Mouse (Mus musculus) c-Kit-positive CD71-positive TER-119-positive erythroid progenitor cells, embryonic 14.5 days (primary cell): ENCODE results near the gene Fam184a.

Experiments used
- DNase-seq: peaks from one replicate; pipeline ENCODE4 v3.0.0-alpha.2; 2013; ENCODE audit warnings: low spot score

Fam184a gene

DNA sequence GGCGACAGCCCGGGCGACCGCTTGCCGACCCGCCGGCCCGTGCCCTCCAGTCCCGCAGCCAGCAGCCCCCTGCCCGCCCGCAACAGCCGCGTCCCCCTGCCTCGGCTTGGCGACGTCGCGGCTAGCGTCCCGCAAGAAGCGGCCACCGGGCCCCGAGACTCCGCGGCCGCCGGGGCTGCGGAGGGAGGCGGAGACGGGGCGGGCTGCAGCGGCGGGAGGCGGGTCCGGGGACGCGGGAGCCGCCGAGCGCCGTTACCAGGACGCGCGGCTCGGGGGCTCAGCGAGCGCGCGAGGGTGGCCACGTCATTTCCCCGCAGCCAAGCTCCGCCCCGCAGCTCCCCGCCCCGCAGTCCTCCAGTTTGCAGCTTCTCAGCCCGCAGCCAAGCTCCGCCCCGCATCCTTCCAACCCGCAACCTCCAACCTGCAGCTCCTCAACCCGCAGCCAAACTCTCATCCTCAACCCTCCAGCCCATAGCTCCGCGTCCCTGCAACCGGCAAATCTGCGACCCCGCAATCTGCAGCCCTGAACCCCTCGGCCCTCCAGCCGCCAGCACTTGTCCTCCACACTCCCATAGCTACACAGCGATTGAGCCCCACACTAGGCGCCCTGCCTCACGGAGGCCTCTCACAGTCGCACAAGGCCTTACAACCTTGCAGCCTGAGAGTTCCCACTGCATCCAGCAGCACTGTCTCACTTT, at the start of gene Fam184a:
Gene Fam184a (minus strand): TSS at position 169 of the 698 bp plus-strand sequence.
- no peak for DNase-seq

DNA sequence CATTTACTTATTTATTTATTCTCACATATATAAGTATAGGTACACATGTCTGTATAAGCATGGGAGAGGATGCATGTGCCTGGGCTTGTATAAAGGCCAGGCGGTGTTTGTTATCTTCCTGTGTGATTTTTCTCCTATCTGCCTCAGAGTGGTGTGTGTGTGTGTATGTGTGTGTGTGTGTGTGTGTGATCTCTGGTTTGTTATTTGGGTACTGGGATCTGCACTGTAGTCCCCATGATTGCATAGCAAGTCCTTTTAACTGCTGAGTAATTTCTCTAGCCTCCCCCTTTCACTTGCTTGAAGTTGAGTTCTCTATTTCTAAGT, 45.3 kb upstream of the Fam184a start:
- no peak for DNase-seq

GRCm38 (mm10) chr10:53795567-53796257, 44.8 kb upstream of the Fam184a start:
- no peak for DNase-seq

GRCm38 (mm10) chr10:53791281-53791680, 40.4 kb upstream of the Fam184a start:
- DNase-seq = no peak

GRCm38 (mm10) chr10:53776591-53776990, 25.7 kb upstream of the Fam184a start:
- DNase-seq = no peak

DNA sequence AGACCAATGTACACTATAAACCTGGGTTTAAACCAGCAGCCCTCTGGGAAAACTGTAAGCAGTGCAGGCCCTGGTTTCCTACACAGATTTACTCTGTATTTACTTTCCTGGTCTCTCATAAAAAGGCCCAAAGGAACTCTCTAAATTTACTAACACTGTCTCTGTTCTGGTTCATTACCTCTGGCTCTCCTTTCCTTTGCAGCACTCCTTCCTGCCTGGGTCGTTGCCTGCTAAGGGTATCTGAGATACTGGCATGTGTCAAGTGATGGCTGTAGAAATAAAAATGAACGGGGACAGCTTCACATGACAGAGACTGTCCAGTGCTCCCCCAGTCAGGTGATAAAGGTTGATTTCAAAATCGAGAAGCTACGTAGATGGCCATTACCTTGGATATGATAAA, 21.8 kb upstream of the Fam184a start:
- DNase-seq = no peak

- DNase-seq = no peak
These were observed 20.6 kb upstream of the Fam184a start for GRCm38 (mm10) chr10:53771480-53771879.

DNA sequence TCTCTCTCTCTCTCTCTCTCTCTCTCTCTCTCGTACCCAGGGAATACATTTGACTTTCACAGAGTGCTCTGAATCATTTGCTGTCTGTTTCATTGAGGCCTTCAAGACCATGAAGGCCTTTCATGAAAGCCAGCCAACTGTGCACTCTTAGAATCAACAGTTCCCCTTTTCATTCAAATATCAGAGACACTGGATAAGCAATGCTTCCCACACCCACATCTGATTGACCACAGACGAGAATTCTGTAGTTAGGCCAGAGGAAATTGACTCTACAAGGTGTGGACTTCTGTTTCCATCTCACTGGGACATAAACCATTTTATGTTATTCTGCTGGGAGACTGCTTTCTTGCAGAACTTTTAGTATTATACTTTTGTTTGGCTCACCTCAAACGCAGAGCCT, 17.8 kb upstream of the Fam184a start:
- DNase-seq = no peak

- DNase-seq = no peak
These were observed 14.5 kb upstream of the Fam184a start for GRCm38 (mm10) chr10:53765471-53765870.

DNA sequence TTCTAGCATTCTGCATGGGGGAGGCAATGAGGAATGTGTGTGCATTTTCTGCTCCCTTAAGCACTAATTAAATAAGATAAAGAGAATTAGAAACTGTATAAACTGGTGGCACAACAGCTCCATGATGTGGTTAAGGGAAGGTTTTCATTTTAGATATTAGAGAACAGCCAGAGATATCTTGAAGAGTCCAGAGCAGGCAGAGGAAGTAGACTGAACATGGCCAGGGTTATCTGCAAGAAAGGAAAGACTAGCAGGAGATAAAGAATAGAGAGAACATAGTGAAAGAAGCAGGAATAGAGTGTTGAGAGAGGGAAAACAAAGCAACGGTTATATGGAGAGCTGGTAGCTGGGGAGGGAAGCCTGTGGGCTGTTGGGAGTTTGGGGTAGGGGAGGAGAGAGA, 1.8 kb upstream of the Fam184a start:
- DNase-seq = no peak

- no peak for DNase-seq
These were observed 508 bp downstream of the Fam184a start for GRCm38 (mm10) chr10:53750275-53750954.

- no peak for DNase-seq
These were observed 4.9 kb downstream of the Fam184a start for GRCm38 (mm10) chr10:53746039-53746438.

DNA sequence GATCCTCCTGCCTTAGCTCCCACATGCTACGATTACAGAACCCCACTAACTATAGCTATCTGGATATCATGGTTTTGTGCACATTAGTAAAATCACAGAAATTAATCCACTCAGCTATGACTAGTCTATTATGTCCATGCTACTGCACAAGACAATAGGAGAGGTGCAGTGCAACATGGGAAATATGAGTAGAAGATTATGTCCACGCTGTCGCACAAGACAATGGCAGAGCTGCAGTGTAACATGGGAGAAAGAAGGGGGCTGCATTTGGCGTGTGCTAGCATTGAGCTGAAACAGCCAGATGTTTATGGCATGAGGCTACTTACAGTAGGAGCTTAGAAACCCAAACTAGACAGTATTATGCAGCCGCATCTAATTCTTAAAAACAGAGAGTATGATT, 8.0 kb downstream of the Fam184a start:
- no peak for DNase-seq

DNA sequence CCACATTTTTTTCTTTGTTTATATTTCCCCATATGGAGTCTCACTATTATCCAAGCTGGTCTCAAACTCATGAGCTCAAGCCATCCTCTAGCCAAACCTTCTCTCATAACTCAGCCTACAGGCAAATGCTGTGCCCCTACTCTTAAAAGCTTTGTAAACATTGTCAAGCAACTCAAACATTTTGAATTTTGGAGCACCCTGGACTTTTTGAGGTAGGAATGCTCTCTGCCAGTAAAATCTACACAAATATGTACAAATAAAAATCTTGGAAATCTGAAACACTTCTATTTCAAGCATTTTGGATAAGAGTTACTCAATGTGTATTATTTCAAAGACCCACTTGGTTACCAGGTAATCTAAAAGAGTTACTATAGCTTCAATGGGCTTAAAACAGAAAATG, 10.9 kb downstream of the Fam184a start:
- no peak for DNase-seq

GRCm38 (mm10) chr10:53738842-53739241, 12.1 kb downstream of the Fam184a start:
- no peak for DNase-seq

DNA sequence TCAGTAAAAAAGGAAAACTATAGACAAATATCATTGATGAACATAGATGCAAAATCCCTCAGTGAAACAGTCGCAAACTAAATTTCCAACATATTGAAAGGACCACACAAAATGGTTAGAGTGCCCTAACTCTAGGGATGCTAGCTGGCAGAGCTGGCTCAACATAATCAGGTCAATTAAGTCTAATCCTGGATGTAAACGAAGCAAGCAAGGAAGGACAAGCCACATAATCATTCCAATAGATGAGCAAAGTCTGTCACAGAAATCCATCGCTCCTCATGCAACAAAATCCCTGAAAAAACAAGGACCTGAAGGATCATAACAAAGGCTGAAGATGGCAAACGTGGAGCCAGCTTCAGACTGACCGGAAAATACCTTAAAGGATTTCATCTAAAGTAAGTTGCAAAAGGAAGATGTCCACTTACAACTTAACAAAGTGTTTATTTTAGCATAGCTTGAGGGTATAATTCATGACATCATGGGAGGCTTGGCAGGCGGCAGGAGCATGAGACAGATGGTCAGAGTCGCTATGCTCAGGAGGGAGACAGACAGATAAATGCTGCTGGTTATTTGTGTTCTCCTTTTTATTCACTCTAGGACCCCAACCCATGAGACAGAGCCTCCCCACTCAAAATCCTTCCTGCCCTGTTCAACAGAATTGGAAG, 15.6 kb downstream of the Fam184a start:
- no peak for DNase-seq

DNA sequence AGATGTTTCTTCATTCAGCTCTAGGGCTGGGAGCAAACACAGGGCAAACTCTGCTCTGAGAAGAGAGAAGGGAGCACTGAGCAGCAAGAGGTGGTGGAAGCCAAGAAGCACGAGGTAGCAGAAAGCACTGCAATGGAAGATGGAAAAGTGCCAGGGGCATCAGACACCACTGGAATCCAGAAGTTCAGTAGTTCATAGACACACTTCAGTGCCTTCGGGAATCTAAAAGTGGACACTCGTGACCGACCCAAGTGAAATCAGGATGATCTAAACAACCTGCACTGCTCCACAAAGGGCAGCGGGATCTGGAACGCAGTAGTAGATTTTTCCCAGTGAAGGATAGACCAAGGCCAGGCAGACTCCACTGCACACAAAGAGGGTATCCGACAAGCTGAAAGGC, 18.6 kb downstream of the Fam184a start:
- no peak for DNase-seq

- no peak for DNase-seq
These were observed 22.0 kb downstream of the Fam184a start for GRCm38 (mm10) chr10:53728883-53729282.

DNA sequence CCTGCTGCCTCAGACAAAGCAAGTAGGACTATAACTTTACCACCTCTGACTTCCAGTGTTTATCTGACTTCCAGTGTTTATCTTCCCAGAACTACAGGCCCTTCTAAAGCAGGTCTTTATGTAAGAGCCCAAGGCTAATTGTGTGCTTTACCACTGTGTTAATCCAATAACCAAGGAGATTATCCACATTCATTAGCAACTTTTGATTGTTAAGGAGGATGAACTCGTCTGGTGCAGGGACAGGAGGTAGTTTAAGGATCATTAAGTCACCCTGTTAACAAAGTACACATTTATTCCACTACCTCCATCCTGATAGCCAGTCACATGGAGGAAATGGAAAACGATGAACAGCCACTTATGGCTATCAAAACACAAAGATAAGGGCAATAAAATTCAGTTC, 25.6 kb downstream of the Fam184a start:
- DNase-seq = no peak

- DNase-seq = no peak
These were observed 46.4 kb downstream of the Fam184a start for GRCm38 (mm10) chr10:53704516-53704915.

DNA sequence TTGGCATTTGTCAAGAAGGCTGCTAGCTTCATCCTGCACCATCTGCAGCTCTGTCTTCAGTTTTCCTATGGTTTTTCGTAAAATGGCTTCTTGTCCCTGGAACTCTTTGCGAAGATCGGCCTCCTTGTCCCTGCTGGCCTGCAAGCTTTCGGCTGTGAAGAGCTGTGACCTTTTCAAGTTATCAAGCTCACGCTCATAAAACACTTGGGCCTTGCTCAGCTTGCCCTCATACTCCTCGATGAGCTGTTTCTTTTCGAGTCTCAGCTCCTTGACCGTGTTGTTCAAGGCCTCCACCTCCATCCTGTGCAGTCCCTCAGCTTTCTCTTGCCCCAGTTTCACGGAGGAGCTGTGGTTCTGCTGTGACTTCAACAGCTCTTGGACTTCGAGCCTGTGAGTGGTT, 52.4 kb downstream of the Fam184a start:
- DNase-seq = no peak

DNA sequence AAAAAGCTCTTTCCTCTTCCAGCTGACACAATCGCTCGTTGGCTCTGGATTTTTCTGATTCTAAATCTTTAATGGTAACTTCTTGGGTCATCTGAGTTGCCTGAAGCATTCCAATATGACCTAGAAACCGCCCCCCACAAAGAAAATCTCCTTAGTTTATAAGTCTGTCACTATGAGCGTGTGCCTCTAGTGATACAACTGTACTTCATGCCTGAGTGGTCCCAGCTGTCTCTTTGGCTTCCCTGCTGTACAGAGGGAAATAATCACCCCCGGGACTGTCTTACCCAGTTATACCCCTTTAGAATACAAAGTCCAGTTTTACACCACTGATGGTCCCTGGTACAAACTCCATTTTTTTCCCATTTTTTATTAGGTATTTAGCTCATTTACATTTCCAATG, 56.2 kb downstream of the Fam184a start:
- no peak for DNase-seq

- no peak for DNase-seq
These were observed 59.7 kb downstream of the Fam184a start for GRCm38 (mm10) chr10:53691263-53691662.
